Mouse (Mus musculus): ENCODE measurements at regions not wholly inside any gene's neighbourhood (a gene's known extent, or its start where the extent isn't known, plus 50 kb on each side); places are given as distances from the start of the nearest gene placed in this dataset.

GRCm38 (mm10) chr2:78165429-78165828 is 219.3 kb upstream of the Cwc22 start:
- WGBS: 85% methylated on average over 13 of the region's 13 CpGs
- H3K9me3 ChIP-seq: no peaks in the 10 kb centered on the region
- ATAC-seq: no peak

GRCm38 (mm10) chr2:78159877-78160485 is 213.8 kb upstream of the Cwc22 start:
- peaks cover 7% of the 10 kb centered on the region for H3K4me1 ChIP-seq (replicated peaks)
- H3K9ac ChIP-seq (replicated peaks): no peak overlapping the region
- no peaks in the 10 kb centered on the region for H3K36me3 ChIP-seq
- no peak overlapping the region for H3K4me3 ChIP-seq (replicated peaks)
- no peak overlapping the region for H3K4me2 ChIP-seq (replicated peaks)
- ATAC-seq: peak; percentile 95
- H3K9me3 ChIP-seq: no peaks in the 10 kb centered on the region
- H3K27ac ChIP-seq: peak overlapping the region; percentile 48; the same call in 1 of the 2 replicates
- WGBS: 55% methylated on average over 3 of the region's 3 CpGs
- no peaks in the 10 kb centered on the region for H3K27me3 ChIP-seq

More at GRCm38 (mm10) chr2:78165429-78165828, 219.3 kb upstream of the Cwc22 start:
- Histone ChIP-seq H3K4me3 (replicated peaks) (no peak overlapping the region), H3K36me3 (no peaks in the 10 kb centered on the region), H3K27me3 (no peaks in the 10 kb centered on the region), H3K4me1 (replicated peaks) (0 out of 2 replicates have a peak, but pooled peaks cover 4% of the 10 kb centered on the region), H3K9ac (replicated peaks) (no peak overlapping the region), H3K4me2 (replicated peaks) (no peak overlapping the region), H3K27ac (no peak overlapping the region)

GRCm38 (mm10) chr2:78110335-78110734 is 164.2 kb upstream of the Cwc22 start:
- Histone ChIP-seq H3K4me1 (replicated peaks) (no peaks in the 10 kb centered on the region), H3K36me3 (no peaks in the 10 kb centered on the region), H3K27me3 (no peaks in the 10 kb centered on the region), H3K9me3 (no peaks in the 10 kb centered on the region), H3K9ac (replicated peaks) (no peak overlapping the region), H3K27ac (no peak overlapping the region), H3K4me3 (replicated peaks) (no peak overlapping the region), H3K4me2 (replicated peaks) (no peak overlapping the region)
- ATAC-seq: no peak
- 75% methylated on average over 3 of the region's 3 CpGs for WGBS

- H3K9me3 ChIP-seq: no peaks in the 10 kb centered on the region
- H3K27ac ChIP-seq: no peak overlapping the region
- H3K4me1 ChIP-seq (replicated peaks): no peaks in the 10 kb centered on the region
- no peak overlapping the region for H3K4me2 ChIP-seq (replicated peaks)
- 95% methylated on average over 2 of the region's 2 CpGs for WGBS
- H3K4me3 ChIP-seq (replicated peaks): no peak overlapping the region
- H3K36me3 ChIP-seq: no peaks in the 10 kb centered on the region
- H3K9ac ChIP-seq (replicated peaks): no peak overlapping the region
- ATAC-seq: no peak
- no peaks in the 10 kb centered on the region for H3K27me3 ChIP-seq
These were observed 149.4 kb upstream of the Cwc22 start for GRCm38 (mm10) chr2:78095536-78095935.

- no peaks in the 10 kb centered on the region for H3K27me3 ChIP-seq
- ATAC-seq: no peak
- no peaks in the 10 kb centered on the region for H3K36me3 ChIP-seq
- no peaks in the 10 kb centered on the region for H3K9me3 ChIP-seq
- H3K4me3 ChIP-seq (replicated peaks): no peak overlapping the region
- H3K9ac ChIP-seq (replicated peaks): no peak overlapping the region
- H3K4me2 ChIP-seq (replicated peaks): no peak overlapping the region
- H3K27ac ChIP-seq: no peak overlapping the region
- no peaks in the 10 kb centered on the region for H3K4me1 ChIP-seq (replicated peaks)
These were observed 148.7 kb upstream of the Cwc22 start for GRCm38 (mm10) chr2:78094921-78095320.

- Histone ChIP-seq H3K4me3 (replicated peaks) (no peak overlapping the region), H3K4me1 (replicated peaks) (peaks cover 7% of the 10 kb centered on the region), H3K36me3 (no peaks in the 10 kb centered on the region), H3K27me3 (peaks cover 26% of the 10 kb centered on the region), H3K9ac (replicated peaks) (no peak overlapping the region), H3K4me2 (replicated peaks) (peak overlapping the region; percentile 29), H3K27ac (0 out of 2 replicates have a peak overlapping the region, but pooled peaks have one; percentile 25), H3K9me3 (no peaks in the 10 kb centered on the region)
- peak; percentile 84 for ATAC-seq
- WGBS: 28% methylated on average over 16 of the region's 16 CpGs
These were observed 118.3 kb upstream of the Cwc22 start for GRCm38 (mm10) chr2:78064321-78065037.

- WGBS: 69% methylated on average over 10 of the region's 10 CpGs
- peaks cover 12% of the 10 kb centered on the region for H3K27me3 ChIP-seq
- no peak overlapping the region for H3K9ac ChIP-seq (replicated peaks)
- H3K4me3 ChIP-seq (replicated peaks): no peak overlapping the region
- no peaks in the 10 kb centered on the region for H3K36me3 ChIP-seq
- H3K9me3 ChIP-seq: no peaks in the 10 kb centered on the region
- no peak for ATAC-seq
- H3K4me2 ChIP-seq (replicated peaks): no peak overlapping the region
- H3K4me1 ChIP-seq (replicated peaks): peaks cover 9% of the 10 kb centered on the region
- no peak overlapping the region for H3K27ac ChIP-seq
These were observed 113.7 kb upstream of the Cwc22 start for GRCm38 (mm10) chr2:78059801-78060416.

- no peak overlapping the region for H3K27ac ChIP-seq
- H3K9me3 ChIP-seq: no peaks in the 10 kb centered on the region
- peaks cover 12% of the 10 kb centered on the region for H3K27me3 ChIP-seq
- 75% methylated on average over 2 of the region's 2 CpGs for WGBS
- H3K4me2 ChIP-seq (replicated peaks): no peak overlapping the region
- no peak overlapping the region for H3K4me3 ChIP-seq (replicated peaks)
- H3K36me3 ChIP-seq: no peaks in the 10 kb centered on the region
- ATAC-seq: peak; percentile 62; the same call in 1 of the 2 replicates
- H3K9ac ChIP-seq (replicated peaks): no peak overlapping the region
- peaks cover 3% of the 10 kb centered on the region; the same call in 1 of the 2 replicates for H3K4me1 ChIP-seq (replicated peaks)
These were observed 112.8 kb upstream of the Cwc22 start for GRCm38 (mm10) chr2:78058988-78059387.

GRCm38 (mm10) chr2:78053910-78054309 is 107.7 kb upstream of the Cwc22 start:
- no peaks in the 10 kb centered on the region for H3K9me3 ChIP-seq
- H3K4me2 ChIP-seq (replicated peaks): no peak overlapping the region
- H3K4me1 ChIP-seq (replicated peaks): peaks cover 7% of the 10 kb centered on the region; the same call in 1 of the 2 replicates
- no peaks in the 10 kb centered on the region for H3K36me3 ChIP-seq
- no peak overlapping the region for H3K9ac ChIP-seq (replicated peaks)
- H3K27me3 ChIP-seq: no peaks in the 10 kb centered on the region
- H3K27ac ChIP-seq: no peak overlapping the region
- no peak for ATAC-seq
- H3K4me3 ChIP-seq (replicated peaks): no peak overlapping the region
- WGBS: 81% methylated on average over 3 of the region's 3 CpGs

- Histone ChIP-seq H3K4me1 (replicated peaks) (peaks cover 11% of the 10 kb centered on the region; the same call in 1 of the 2 replicates), H3K4me3 (replicated peaks) (no peak overlapping the region), H3K36me3 (no peaks in the 10 kb centered on the region), H3K9ac (replicated peaks) (no peak overlapping the region), H3K9me3 (no peaks in the 10 kb centered on the region), H3K27ac (no peak overlapping the region), H3K4me2 (replicated peaks) (no peak overlapping the region), H3K27me3 (no peaks in the 10 kb centered on the region)
- WGBS: 93% methylated on average over 7 of the region's 7 CpGs
- no peak for ATAC-seq
These were observed 104.4 kb upstream of the Cwc22 start for GRCm38 (mm10) chr2:78050542-78050941.

- H3K27me3 ChIP-seq: no peaks in the 10 kb centered on the region
- peak overlapping the region; percentile 49 for H3K4me2 ChIP-seq (replicated peaks)
- H3K4me3 ChIP-seq (replicated peaks): peak overlapping the region; percentile 24; the same call in 1 of the 2 replicates
- no peak overlapping the region; the same call in 1 of the 2 replicates for H3K9ac ChIP-seq (replicated peaks)
- 20% methylated on average over 8 of the region's 8 CpGs for WGBS
- peaks cover 11% of the 10 kb centered on the region; the same call in 1 of the 2 replicates for H3K4me1 ChIP-seq (replicated peaks)
- H3K9me3 ChIP-seq: no peaks in the 10 kb centered on the region
- no peaks in the 10 kb centered on the region for H3K36me3 ChIP-seq
- peak; percentile 81 for ATAC-seq
- H3K27ac ChIP-seq: peak overlapping the region; percentile 22; the same call in 1 of the 2 replicates
These were observed 103.2 kb upstream of the Cwc22 start for GRCm38 (mm10) chr2:78049248-78049874.

GRCm38 (mm10) chr2:78048706-78049055 is 102.5 kb upstream of the Cwc22 start:
- no peak overlapping the region for H3K9ac ChIP-seq (replicated peaks)
- peaks cover 11% of the 10 kb centered on the region; the same call in 1 of the 2 replicates for H3K4me1 ChIP-seq (replicated peaks)
- no peaks in the 10 kb centered on the region for H3K9me3 ChIP-seq
- H3K27ac ChIP-seq: peak overlapping the region; percentile 4; the same call in 1 of the 2 replicates
- no peak; the same call in 1 of the 2 replicates for ATAC-seq
- WGBS: 72% methylated on average over 6 of the region's 6 CpGs
- peak overlapping the region; percentile 49 for H3K4me2 ChIP-seq (replicated peaks)
- H3K27me3 ChIP-seq: no peaks in the 10 kb centered on the region
- no peaks in the 10 kb centered on the region for H3K36me3 ChIP-seq
- peak overlapping the region; percentile 24; the same call in 1 of the 2 replicates for H3K4me3 ChIP-seq (replicated peaks)
